Mouse (Mus musculus): Measurements from ENCODE around the gene Map3k13.

- TF ChIP-seq POLR2A (IDR thresholded peaks at IDR 0.05; ENCODE audit: control insufficient read depth, extremely low read depth, insufficient read depth, low read length, poor library complexity) = no peak
- no peak for TF ChIP-seq CTCF (IDR thresholded peaks at IDR 0.05; ENCODE audit: borderline replicate concordance, control insufficient read depth, extremely low read depth, insufficient read depth, low read length, poor library complexity)
These were observed 43.5 kb downstream of the Map3k13 start for GRCm38 (mm10) chr16:21837694-21838093.
